Mouse (Mus musculus) spleen, adult 2 months (tissue): ENCODE results near the gene Sult2a3.

Experiments used
- CTCF ChIP-seq: fragments of 200-500 bp; IDR thresholded peaks from 2 replicates; pipeline ENCODE4 v1.5.1; 2011; ENCODE audit warnings: mild to moderate bottlenecking, inconsistent platforms; ENCODE audit not compliant: insufficient read depth, insufficient read length, insufficient replicate concordance; ENCODE audit errors: extremely low read depth
- POLR2A ChIP-seq: fragments of 200-500 bp; IDR thresholded peaks from 2 replicates; pipeline ENCODE4 v1.6.1; 2011; ENCODE audit warnings: low read depth, low read length, inconsistent platforms

- no peak for TF ChIP-seq CTCF
- TF ChIP-seq POLR2A = no peak
Measured at GRCm38 (mm10) chr7:14122944-14123343, at the start of gene Sult2a3.
